Mouse (Mus musculus) hindbrain, embryonic 13.5 days (tissue): ENCODE results near the gene Tmigd3. TPM values are rescaled to one million over a fixed set of nuclear protein-coding genes. Genes with fewer than 3 reads are reported as not detected.

Experiments
- ATAC-seq: fragments of 200-750 bp; cut with Nextera tagmentation; 2 replicates; pipeline ENCODE4 v1.8.0; 2017; ENCODE audit warnings: moderate TSS enrichment; ENCODE audit not compliant: low FRiP score
- H3K27ac ChIP-seq: fragments of 300-500 bp; sonication (generic); 2 replicates; pipeline ENCODE4 v1.5.1; 2015; ENCODE audit warnings: inconsistent platforms, mild to moderate bottlenecking, moderate library complexity
- H3K27me3 ChIP-seq: fragments of 300-500 bp; sonication (generic); 2 replicates; pipeline ENCODE4 v1.6.1; 2015; ENCODE audit warnings: mild to moderate bottlenecking, inconsistent platforms
- H3K36me3 ChIP-seq: fragments of 300-500 bp; sonication (generic); 2 replicates; pipeline ENCODE4 v1.6.1; 2015; ENCODE audit warnings: mild to moderate bottlenecking, inconsistent platforms
- H3K4me1 ChIP-seq: fragments of 300-500 bp; sonication (generic); replicated peaks from 2 replicates; pipeline ENCODE4 v1.6.1; 2015; ENCODE audit warnings: inconsistent platforms
- H3K4me2 ChIP-seq: fragments of 300-500 bp; sonication (generic); 2 replicates; pipeline ENCODE4 v1.6.1; 2015; ENCODE audit warnings: inconsistent platforms, mild to moderate bottlenecking, moderate library complexity
- H3K4me3 ChIP-seq: fragments of 300-500 bp; sonication (generic); 2 replicates; pipeline ENCODE4 v1.5.1; 2015; ENCODE audit warnings: mild to moderate bottlenecking, inconsistent platforms
- H3K9ac ChIP-seq: fragments of 300-500 bp; sonication (generic); 2 replicates; pipeline ENCODE4 v1.6.1; 2015; ENCODE audit warnings: mild to moderate bottlenecking, inconsistent platforms
- H3K9me3 ChIP-seq: fragments of 300-500 bp; sonication (generic); 2 replicates; pipeline ENCODE4 v1.6.1; 2016; ENCODE audit warnings: inconsistent platforms
- WGBS: fragments of 180-500 bp; shearing (Covaris S2); methylation state at CpG from one replicate; pipeline ENCODE4 v1.1.7; 2015; 5-methylcytosine and 5-hydroxymethylcytosine counted together
- polyA plus RNA-seq: library from polyadenylated mRNA; unstranded; fragments of >200 nt; fragmentation: Nextera tagmentation; extraction: Ambion mirVana; gene quantifications from 2 replicates; pipeline ENCODE4 v1.2.1, GENCODE M21; 2015

Tmigd3 gene
- polyA plus RNA-seq, 1 experiment from 2014 or later: not detected

DNA sequence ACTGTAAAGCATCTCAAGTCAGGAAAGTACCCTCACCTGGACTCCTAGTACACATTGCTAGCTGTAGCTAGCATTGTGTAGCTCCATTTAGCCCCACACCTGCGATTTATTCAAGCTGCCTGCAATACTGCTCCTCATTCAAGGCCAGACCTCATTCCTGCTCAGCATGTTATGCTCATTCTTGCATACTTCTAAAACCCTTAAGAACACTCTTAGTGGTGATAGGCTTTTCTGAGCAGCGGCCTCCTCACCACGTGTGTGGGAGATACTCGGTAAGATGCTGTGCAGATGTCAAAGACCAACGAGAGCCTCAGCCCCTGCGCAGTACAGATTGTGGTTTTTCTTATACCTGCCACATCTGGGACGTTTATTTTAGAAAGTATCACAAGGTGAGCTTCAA is 59.1 kb downstream of the Tmigd3 start:
- no peak overlapping the region for H3K4me2 ChIP-seq
- WGBS: 89% methylated on average over 7 of the region's 7 CpGs
- H3K27ac ChIP-seq: no peak overlapping the region
- no peaks in the 10 kb centered on the region for H3K36me3 ChIP-seq
- no peaks in the 10 kb centered on the region for H3K9me3 ChIP-seq
- H3K4me1 ChIP-seq: no peaks in the 10 kb centered on the region
- no peaks in the 10 kb centered on the region for H3K27me3 ChIP-seq
- ATAC-seq: no peak
- H3K9ac ChIP-seq: no peak overlapping the region
- H3K4me3 ChIP-seq: no peak overlapping the region

GRCm38 (mm10) chr3:105931095-105931494 is 60.4 kb downstream of the Tmigd3 start:
- no peaks in the 10 kb centered on the region for H3K9me3 ChIP-seq
- H3K27ac ChIP-seq: no peak overlapping the region
- H3K4me3 ChIP-seq: no peak overlapping the region
- no peak overlapping the region for H3K9ac ChIP-seq
- H3K36me3 ChIP-seq: no peaks in the 10 kb centered on the region
- no peak for ATAC-seq
- H3K4me2 ChIP-seq: no peak overlapping the region
- H3K27me3 ChIP-seq: no peaks in the 10 kb centered on the region
- no peaks in the 10 kb centered on the region for H3K4me1 ChIP-seq
- 95% methylated on average over 2 of the region's 2 CpGs for WGBS

- no peak within 1 kb of the TSS for H3K9ac ChIP-seq
- no peaks in the 10 kb centered on the region for H3K27me3 ChIP-seq
- H3K4me2 ChIP-seq: no peak within 1 kb of the TSS
- no peak within 1 kb of the TSS for H3K27ac ChIP-seq
- no peaks in the 10 kb centered on the region for H3K9me3 ChIP-seq
- H3K4me1 ChIP-seq: no peaks in the 10 kb centered on the region
- 90% methylated on average over 8 of the region's 8 CpGs for WGBS
- ATAC-seq: no peak
- H3K4me3 ChIP-seq: no peak within 1 kb of the TSS
- H3K36me3 ChIP-seq: peaks cover 8% of the 10 kb centered on the region
These were observed 61.8 kb downstream of the Tmigd3 start, which contains the start of gene I830077J02Rik for GRCm38 (mm10) chr3:105932240-105933071. Gene I830077J02Rik (minus strand): TSS chr3:105932664.

DNA sequence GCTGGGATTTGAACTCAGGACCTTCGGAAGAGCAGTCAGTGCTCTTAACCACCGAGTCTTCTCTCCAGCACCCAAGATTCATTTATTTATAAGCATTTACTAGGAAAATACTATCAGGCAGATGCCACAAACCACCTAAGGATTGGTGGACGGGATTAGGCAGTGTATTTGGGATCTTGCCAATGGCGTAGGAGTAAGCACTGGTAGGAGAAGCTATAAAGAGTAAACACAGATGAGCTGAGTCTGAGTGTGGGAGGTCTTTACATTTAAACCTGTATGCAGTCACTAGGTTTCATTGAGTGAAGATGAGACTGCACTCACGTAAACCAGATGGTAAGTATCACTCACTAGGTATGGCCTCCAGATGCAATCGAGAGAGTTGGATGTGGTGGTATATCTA is 63.2 kb downstream of the Tmigd3 start:
- no peaks in the 10 kb centered on the region for H3K9me3 ChIP-seq
- WGBS: 96% methylated on average over 6 of the region's 6 CpGs
- H3K27me3 ChIP-seq: no peaks in the 10 kb centered on the region
- H3K27ac ChIP-seq: no peak overlapping the region
- H3K4me3 ChIP-seq: no peak overlapping the region
- H3K36me3 ChIP-seq: peaks cover 14% of the 10 kb centered on the region
- H3K9ac ChIP-seq: no peak overlapping the region
- no peaks in the 10 kb centered on the region for H3K4me1 ChIP-seq
- ATAC-seq: no peak
- H3K4me2 ChIP-seq: no peak overlapping the region

GRCm38 (mm10) chr3:105935033-105935432 is 64.3 kb downstream of the Tmigd3 start:
- no peak for ATAC-seq
- H3K9ac ChIP-seq: no peak overlapping the region
- no peak overlapping the region for H3K27ac ChIP-seq
- H3K4me2 ChIP-seq: no peak overlapping the region
- no peaks in the 10 kb centered on the region for H3K9me3 ChIP-seq
- no peaks in the 10 kb centered on the region for H3K4me1 ChIP-seq
- H3K36me3 ChIP-seq: peaks cover 17% of the 10 kb centered on the region
- WGBS: 86% methylated on average over 5 of the region's 5 CpGs
- H3K4me3 ChIP-seq: no peak overlapping the region
- H3K27me3 ChIP-seq: no peaks in the 10 kb centered on the region

DNA sequence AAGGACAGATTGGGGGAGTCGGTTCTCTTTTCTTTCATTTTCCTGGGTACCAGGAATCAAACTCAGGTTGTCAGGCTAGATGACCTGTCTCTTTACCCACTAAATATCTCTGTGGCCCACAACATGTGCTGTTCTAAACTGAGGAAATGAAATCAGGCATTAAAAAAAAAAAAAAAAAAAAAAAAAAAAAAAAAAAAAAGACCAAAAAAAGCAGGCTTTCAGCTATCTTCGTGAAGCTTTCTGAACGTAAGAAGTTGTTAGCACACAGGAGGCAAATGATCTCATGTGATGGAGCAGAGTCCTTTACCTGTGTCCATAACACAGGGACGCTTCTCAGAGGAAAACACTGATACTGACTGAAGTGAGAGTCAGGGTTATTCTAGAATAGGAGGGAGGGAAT is 65.4 kb downstream of the Tmigd3 start:
- H3K4me2 ChIP-seq: no peak overlapping the region
- no peak for ATAC-seq
- no peaks in the 10 kb centered on the region for H3K9me3 ChIP-seq
- H3K4me1 ChIP-seq: no peaks in the 10 kb centered on the region
- no peak overlapping the region for H3K9ac ChIP-seq
- H3K36me3 ChIP-seq: peaks cover 27% of the 10 kb centered on the region
- H3K4me3 ChIP-seq: no peak overlapping the region
- 96% methylated on average over 4 of the region's 4 CpGs for WGBS
- H3K27ac ChIP-seq: no peak overlapping the region
- no peaks in the 10 kb centered on the region for H3K27me3 ChIP-seq

DNA sequence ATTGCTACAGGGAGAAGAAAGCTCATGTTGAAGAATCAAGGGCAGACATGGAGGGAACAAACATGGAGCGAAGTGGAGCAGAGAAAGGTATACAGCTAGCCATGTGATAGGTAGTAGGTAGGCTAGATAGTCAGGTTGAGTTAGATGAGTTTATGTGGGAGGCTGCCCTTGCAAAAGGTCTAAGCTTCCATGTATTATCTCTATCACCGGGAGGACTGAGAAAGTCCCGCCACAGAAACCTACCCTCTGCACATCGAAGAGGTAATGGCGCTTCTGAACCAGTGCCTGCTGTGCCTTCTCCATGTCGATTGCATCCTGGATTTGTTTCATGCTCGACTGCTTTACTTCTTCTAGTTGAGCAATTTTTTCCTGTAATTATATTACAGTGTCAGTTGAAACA is 80.6 kb downstream of the Tmigd3 start:
- H3K36me3 ChIP-seq: peaks cover 67% of the 10 kb centered on the region
- no peaks in the 10 kb centered on the region for H3K27me3 ChIP-seq
- no peak overlapping the region for H3K4me2 ChIP-seq
- H3K9me3 ChIP-seq: no peaks in the 10 kb centered on the region
- no peak overlapping the region for H3K27ac ChIP-seq
- no peak overlapping the region for H3K4me3 ChIP-seq
- no peak for ATAC-seq
- WGBS: 95% methylated on average over 7 of the region's 7 CpGs
- H3K9ac ChIP-seq: no peak overlapping the region
- peaks cover 1% of the 10 kb centered on the region; the same call in 1 of the 2 replicates for H3K4me1 ChIP-seq

GRCm38 (mm10) chr3:105957235-105957634 is 86.5 kb downstream of the Tmigd3 start:
- WGBS: 97% methylated on average over 1 of the region's 1 CpGs
- Histone ChIP-seq H3K9ac (no peak overlapping the region), H3K4me1 (peaks cover 40% of the 10 kb centered on the region), H3K4me3 (no peak overlapping the region; the same call in 1 of the 2 replicates), H3K9me3 (no peaks in the 10 kb centered on the region), H3K27ac (no peak overlapping the region), H3K27me3 (no peaks in the 10 kb centered on the region), H3K36me3 (peaks cover 40% of the 10 kb centered on the region), H3K4me2 (peak overlapping the region; percentile 80)
- no peak for ATAC-seq

DNA sequence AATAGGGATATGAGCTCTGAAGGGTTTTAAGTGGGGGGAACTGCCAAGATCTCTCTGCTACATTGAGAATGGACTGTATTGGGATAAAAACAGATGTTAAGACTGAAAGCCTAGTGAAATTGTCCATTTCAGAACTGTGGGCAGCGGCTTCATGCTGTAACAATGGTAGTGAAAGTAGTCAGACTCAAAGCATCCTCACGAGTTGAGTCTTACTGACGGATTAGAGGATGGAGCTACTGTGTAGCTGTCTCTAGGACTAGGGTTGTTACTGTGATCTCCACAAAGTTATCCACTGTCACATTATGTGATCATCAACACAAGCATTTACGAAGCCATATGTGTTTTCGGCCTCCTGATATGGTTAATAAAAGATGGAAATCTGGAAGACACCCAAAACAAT is 87.5 kb downstream of the Tmigd3 start:
- Histone ChIP-seq H3K9me3 (no peaks in the 10 kb centered on the region), H3K27ac (no peak overlapping the region), H3K4me2 (peak overlapping the region; percentile 80), H3K4me1 (peaks cover 40% of the 10 kb centered on the region), H3K9ac (peak overlapping the region; percentile 97), H3K36me3 (peaks cover 40% of the 10 kb centered on the region), H3K4me3 (peak overlapping the region; percentile 91), H3K27me3 (no peaks in the 10 kb centered on the region)
- 52% methylated on average over 5 of the region's 5 CpGs for WGBS
- no peak for ATAC-seq

DNA sequence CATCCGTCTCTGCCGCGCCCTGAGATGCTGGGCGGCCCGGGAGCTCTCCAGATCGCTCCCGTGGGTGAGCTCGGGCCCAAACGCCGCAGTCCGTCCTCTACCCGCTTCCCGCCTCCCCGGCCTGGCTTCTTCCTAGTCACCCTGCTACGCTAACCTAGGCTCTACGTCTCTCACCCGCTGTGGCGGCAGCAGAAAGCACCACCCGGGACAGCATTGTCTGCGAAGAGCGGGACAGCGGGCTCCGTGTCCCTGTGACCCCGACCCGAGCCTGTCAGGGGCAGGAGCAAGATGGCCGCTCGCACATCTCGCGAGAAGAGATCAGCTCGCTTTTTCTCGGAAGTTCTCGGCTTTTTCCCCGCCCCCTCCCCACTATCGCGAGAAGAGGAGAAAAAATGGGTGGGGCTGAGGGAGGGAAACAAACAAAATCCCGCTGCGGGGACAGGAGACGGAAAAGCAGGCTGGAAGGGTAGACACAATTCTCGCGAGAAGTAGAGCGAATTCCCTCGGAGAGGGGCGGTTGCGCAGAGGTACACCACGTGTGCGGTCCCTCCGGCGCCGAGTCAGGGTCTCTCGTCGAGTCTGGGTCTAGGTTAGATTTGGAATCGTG is 88.4 kb downstream of the Tmigd3 start, which contains the start of gene Wdr77:
TSS of gene Wdr77 (plus strand) at position 396 of the 607 bp plus-strand sequence.
- H3K9ac ChIP-seq: peak within 1 kb of the TSS; percentile 97
- no peaks in the 10 kb centered on the region for H3K27me3 ChIP-seq
- H3K4me1 ChIP-seq: peaks cover 40% of the 10 kb centered on the region
- ATAC-seq: peak; percentile 99
- H3K36me3 ChIP-seq: peaks cover 42% of the 10 kb centered on the region
- no peaks in the 10 kb centered on the region for H3K9me3 ChIP-seq
- H3K27ac ChIP-seq: peak within 1 kb of the TSS; percentile 93
- WGBS: under 1% methylated on average over 52 of the region's 52 CpGs
- H3K4me3 ChIP-seq: peak within 1 kb of the TSS; percentile 91
- H3K4me2 ChIP-seq: peak within 1 kb of the TSS; percentile 87

GRCm38 (mm10) chr3:105959585-105959984 is 88.9 kb downstream of the Tmigd3 start:
- H3K27ac ChIP-seq: peak overlapping the region; percentile 81
- under 1% methylated on average over 26 of the region's 26 CpGs for WGBS
- H3K9me3 ChIP-seq: no peaks in the 10 kb centered on the region
- H3K4me2 ChIP-seq: peak overlapping the region; percentile 87
- H3K4me3 ChIP-seq: peak overlapping the region; percentile 91
- H3K9ac ChIP-seq: peak overlapping the region; percentile 96
- peak; percentile 83 for ATAC-seq
- H3K4me1 ChIP-seq: peaks cover 40% of the 10 kb centered on the region
- peaks cover 44% of the 10 kb centered on the region for H3K36me3 ChIP-seq
- no peaks in the 10 kb centered on the region for H3K27me3 ChIP-seq

DNA sequence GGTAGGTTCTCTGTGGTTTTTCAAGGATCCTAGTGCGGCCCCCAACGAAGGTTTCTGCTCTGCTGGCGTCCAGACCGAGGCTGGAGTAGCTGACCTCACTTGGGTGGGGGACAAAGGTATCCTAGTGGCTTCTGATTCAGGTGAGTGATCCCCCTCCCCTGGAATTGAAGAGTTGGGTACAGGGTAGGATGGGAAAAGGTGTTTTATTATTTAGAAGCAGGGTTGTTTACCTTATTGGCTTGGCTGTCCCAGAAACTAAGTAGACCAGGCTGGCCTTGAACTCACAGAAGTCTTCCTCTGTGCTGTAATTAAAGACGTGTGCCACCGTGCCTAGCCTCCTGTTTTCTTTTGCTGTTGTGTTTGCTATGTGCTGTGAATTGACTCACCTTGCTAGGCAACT is 89.3 kb downstream of the Tmigd3 start, which contains the start of gene Atp5f1:
TSS of gene Atp5f1 (minus strand) at position 101 of the 400 bp plus-strand sequence.
- H3K27ac ChIP-seq: peak within 1 kb of the TSS; percentile 93
- H3K36me3 ChIP-seq: peaks cover 44% of the 10 kb centered on the region
- no peak for ATAC-seq
- H3K4me1 ChIP-seq: peaks cover 40% of the 10 kb centered on the region
- H3K4me3 ChIP-seq: peak within 1 kb of the TSS; percentile 91
- no peaks in the 10 kb centered on the region for H3K9me3 ChIP-seq
- WGBS: 10% methylated on average over 6 of the region's 6 CpGs
- H3K27me3 ChIP-seq: no peaks in the 10 kb centered on the region
- peak within 1 kb of the TSS; percentile 97 for H3K9ac ChIP-seq
- H3K4me2 ChIP-seq: peak within 1 kb of the TSS; percentile 87
